Mouse (Mus musculus) G1E (cell line): Measurements from ENCODE around the gene Tesmin. TPM values are rescaled to one million over a fixed set of nuclear protein-coding genes. Genes with fewer than 3 reads are reported as not detected.

ENCODE experiments used
- ATAC-seq: 2 replicates; pipeline ENCODE4 v1.8.0; 2016; ENCODE audit warnings: mild to moderate bottlenecking; ENCODE audit not compliant: insufficient number of reproducible peaks, poor library complexity, low FRiP score, severe bottlenecking; ENCODE audit errors: extremely low read depth
- DNase-seq: peaks from one replicate; pipeline ENCODE4 v3.0.0; 2012; ENCODE audit warnings: low spot score
- H3K27me3 ChIP-seq: 2 replicates; pipeline ENCODE4 v1.6.1; 2012; ENCODE audit warnings: mild to moderate bottlenecking, low read length, inconsistent platforms; ENCODE audit not compliant: insufficient read depth
- H3K36me3 ChIP-seq: replicated peaks from 2 replicates; pipeline ENCODE3; 2012; ENCODE audit warnings: mild to moderate bottlenecking, inconsistent platforms
- H3K4me1 ChIP-seq: 2 replicates; pipeline ENCODE4 v1.6.1; 2012; ENCODE audit warnings: low read depth, low read length, inconsistent platforms, mixed read lengths; ENCODE audit not compliant: insufficient read depth
- H3K4me3 ChIP-seq: 2 replicates; pipeline ENCODE4 v1.5.1; 2012; ENCODE audit warnings: low read depth, mild to moderate bottlenecking, inconsistent platforms, low read length, moderate library complexity, mixed read lengths
- H3K9me3 ChIP-seq: replicated peaks from 2 replicates; pipeline ENCODE4 v1.6.1; 2012; ENCODE audit warnings: inconsistent platforms
- CTCF ChIP-seq: IDR thresholded peaks from 2 replicates; pipeline ENCODE4 v1.5.1; 2012; ENCODE audit warnings: low read depth, low read length, inconsistent platforms, mixed read lengths
- GATA1 ChIP-seq: IDR thresholded peaks from 2 replicates; pipeline ENCODE4 v1.6.1; 2012; ENCODE audit warnings: borderline replicate concordance, low read length, inconsistent platforms, mixed read lengths
- GATA2 ChIP-seq: IDR thresholded peaks from 2 replicates; pipeline ENCODE4 v1.6.1; 2012; ENCODE audit warnings: low read depth, low read length, inconsistent platforms, borderline replicate concordance
- POLR2AphosphoS5 ChIP-seq: IDR thresholded peaks from 2 replicates; pipeline ENCODE4 v1.6.1; 2012; ENCODE audit warnings: low read depth, low read length, inconsistent platforms; ENCODE audit not compliant: insufficient replicate concordance
- TAL1 ChIP-seq: conservative IDR thresholded peaks from 2 replicates; pipeline ENCODE4 v1.6.1; 2012; ENCODE audit warnings: low read depth, low read length, inconsistent platforms, mixed read lengths
- polyA plus RNA-seq: library from polyadenylated mRNA; stranded (reverse); fragments of >175 nt; gene quantifications from 2 replicates; pipeline ENCODE4 v1.2.3, GENCODE M21; 2012
- total RNA-seq, 2 experiments: library from RNA; stranded (forward) in 1 of 2; stranded (reverse) in 1 of 2; fragments of 200-1000 nt in 1 of 2; fragments of >200 nt in 1 of 2; fragmentation: Nextera tagmentation in 1 of 2; gene quantifications; 2 replicates each; pipeline ENCODE4 v1.2.3; 2014 to 2017

Tesmin gene
- total and polyA plus RNA-seq, 3 experiments: 0.17 to 0.33 TPM; not detected in 1

DNA sequence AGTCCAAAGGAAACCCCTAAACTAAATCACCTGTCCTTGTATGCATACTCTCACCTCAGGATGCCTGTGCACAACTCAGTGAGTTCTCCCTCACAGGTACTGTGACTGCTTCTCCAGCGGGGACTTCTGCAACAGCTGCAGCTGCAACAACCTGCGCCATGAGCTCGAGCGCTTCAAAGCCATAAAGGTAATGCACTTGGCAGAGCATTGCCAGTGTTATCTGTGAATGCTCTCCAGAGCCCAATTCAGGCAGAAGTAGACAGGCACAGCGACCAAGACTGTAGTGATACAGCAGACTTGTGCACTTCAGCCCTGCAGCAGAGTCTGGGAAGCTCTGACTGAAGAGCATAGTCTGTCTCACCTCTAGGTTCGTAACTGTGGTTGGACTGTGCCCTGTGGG is 13.7 kb downstream of the Tesmin start:
- no peaks in the 10 kb centered on the region for H3K36me3 ChIP-seq
- TF ChIP-seq GATA2 (no peak), GATA1 (no peak), TAL1 (no peak)
- no peak overlapping the region for H3K4me3 ChIP-seq
- H3K9me3 ChIP-seq: no peaks in the 10 kb centered on the region
- DNase-seq (no peak), ATAC-seq (no peak)
- peaks cover 32% of the 10 kb centered on the region for H3K27me3 ChIP-seq
- H3K4me1 ChIP-seq: no peaks in the 10 kb centered on the region

GRCm38 (mm10) chr19:3404030-3404429 is 15.4 kb downstream of the Tesmin start:
- DNase-seq: no peak
- no peaks in the 10 kb centered on the region for H3K36me3 ChIP-seq
- H3K4me1 ChIP-seq: no peaks in the 10 kb centered on the region
- TF ChIP-seq POLR2AphosphoS5 (no peak), TAL1 (no peak), GATA1 (no peak), GATA2 (no peak), CTCF (no peak)
- H3K4me3 ChIP-seq: no peak overlapping the region
- H3K9me3 ChIP-seq: no peaks in the 10 kb centered on the region
- peaks cover 34% of the 10 kb centered on the region for H3K27me3 ChIP-seq
- ATAC-seq: no peak

GRCm38 (mm10) chr19:3405531-3406281 is 17.0 kb downstream of the Tesmin start:
- Histone ChIP-seq H3K4me1 (no peaks in the 10 kb centered on the region), H3K36me3 (no peaks in the 10 kb centered on the region), H3K9me3 (no peaks in the 10 kb centered on the region), H3K27me3 (peaks cover 35% of the 10 kb centered on the region), H3K4me3 (no peak overlapping the region)
- DNase-seq (no peak), ATAC-seq (no peak)
- no peak for TF ChIP-seq GATA2
- TF ChIP-seq GATA1: no peak
- TF ChIP-seq TAL1: no peak
- no peak for TF ChIP-seq CTCF
- no peak for TF ChIP-seq POLR2AphosphoS5

GRCm38 (mm10) chr19:3414268-3414733 is 25.6 kb downstream of the Tesmin start, which contains the start of gene Gal:
Gene Gal (minus strand): TSS chr19:3414544.
- DNase-seq: no peak
- no peak for TF ChIP-seq POLR2AphosphoS5
- TF ChIP-seq GATA2: no peak
- no peak for TF ChIP-seq TAL1
- TF ChIP-seq GATA1: no peak
- TF ChIP-seq CTCF: no peak
- H3K4me1 ChIP-seq: no peaks in the 10 kb centered on the region
- no peaks in the 10 kb centered on the region for H3K9me3 ChIP-seq
- no peak within 1 kb of the TSS for H3K4me3 ChIP-seq
- ATAC-seq: no peak
- H3K27me3 ChIP-seq: peaks cover 31% of the 10 kb centered on the region
- no peaks in the 10 kb centered on the region for H3K36me3 ChIP-seq

DNA sequence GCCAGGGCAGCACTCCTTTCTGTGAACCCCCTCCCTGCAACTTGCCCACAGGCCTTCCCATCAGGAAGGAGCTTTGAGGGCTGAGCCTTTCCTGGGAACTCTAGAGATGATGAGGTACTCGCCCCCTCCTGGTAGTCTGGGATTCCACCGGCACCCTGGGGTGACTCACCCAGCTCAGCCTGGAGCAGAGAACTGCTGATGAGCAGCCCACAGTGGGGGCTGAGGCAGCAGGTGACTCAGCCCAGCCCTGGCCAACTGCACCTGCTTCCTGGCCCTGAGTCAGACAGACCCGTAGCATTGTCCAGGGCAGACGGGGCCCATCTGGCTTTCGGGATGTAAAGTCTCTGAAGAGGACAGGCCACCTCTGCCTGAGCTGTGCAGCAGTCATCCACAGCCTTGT is 30.6 kb downstream of the Tesmin start:
- H3K27me3 ChIP-seq: peaks cover 23% of the 10 kb centered on the region
- no peaks in the 10 kb centered on the region for H3K36me3 ChIP-seq
- no peaks in the 10 kb centered on the region for H3K4me1 ChIP-seq
- no peaks in the 10 kb centered on the region for H3K9me3 ChIP-seq
- no peak for DNase-seq
- no peak for ATAC-seq
- H3K4me3 ChIP-seq: no peak overlapping the region
- TF ChIP-seq GATA2 (no peak), POLR2AphosphoS5 (no peak), TAL1 (no peak), GATA1 (no peak), CTCF (no peak)

DNA sequence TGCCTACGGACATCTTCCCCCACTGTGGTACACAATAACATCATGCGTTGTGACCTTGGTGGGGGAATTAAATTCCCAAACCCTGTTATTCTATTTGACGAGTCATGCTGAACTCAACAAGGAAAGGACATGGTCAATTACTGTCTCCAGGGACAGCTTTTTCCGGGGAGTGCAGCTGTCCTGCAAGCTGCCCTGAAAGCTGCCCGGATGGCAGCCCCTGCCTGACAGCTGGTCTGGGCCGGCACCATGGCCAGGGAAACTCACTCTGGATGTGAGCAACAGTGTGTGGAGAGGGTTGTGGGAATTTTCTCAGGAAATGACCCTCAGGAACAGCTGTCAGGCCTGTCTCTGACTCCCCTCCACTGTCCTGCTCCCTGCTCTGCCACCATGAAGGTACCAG is 33.8 kb downstream of the Tesmin start:
- Histone ChIP-seq H3K9me3 (no peaks in the 10 kb centered on the region), H3K4me3 (no peak overlapping the region), H3K27me3 (peaks cover 12% of the 10 kb centered on the region), H3K4me1 (no peaks in the 10 kb centered on the region), H3K36me3 (no peaks in the 10 kb centered on the region)
- ATAC-seq: no peak
- TF ChIP-seq POLR2AphosphoS5 (no peak), TAL1 (no peak)
- no peak for DNase-seq
